Mouse (Mus musculus): ENCODE measurements around the gene Alkbh5. TPM values are rescaled to one million over a fixed set of nuclear protein-coding genes. Genes with fewer than 3 reads are reported as not detected.
"Not testable (repeated sequence)": the region's sequence is repeated elsewhere in the genome, so short reads cannot be mapped to it uniquely, and the experiment has no call there.

Gene Alkbh5
- polyA plus RNA-seq, 1 experiment from 2014 or later = 16.5 TPM

- Histone ChIP-seq H3K4me2 (ENCODE audit: low read length) (no peak overlapping the region), H3K27ac (ENCODE audit: low read depth, low read length) (no peak overlapping the region), H3K4me3 (ENCODE audit: low read length) (no peak overlapping the region), H3K9me3 (ENCODE audit: control insufficient read depth, low read length) (no peaks in the 10 kb centered on the region), H3K27me3 (replicated peaks; ENCODE audit: control insufficient read depth, insufficient read depth, low read length) (no peaks in the 10 kb centered on the region), H3K4me1 (ENCODE audit: control insufficient read depth, insufficient read depth, low read depth, low read length) (no peaks in the 10 kb centered on the region; the same call in 1 of the 2 replicates), H3K9ac (ENCODE audit: low read depth, low read length) (no peak overlapping the region), H3K36me3 (ENCODE audit: control insufficient read depth, insufficient read depth, low read length) (peaks cover 14% of the 10 kb centered on the region)
- WGBS = 7% methylated on average over 3 of the region's 3 CpGs
- ATAC-seq = peak; percentile 42; the same call in 1 of the 2 replicates
Measured at GRCm38 (mm10) chr11:60559342-60559741, 23.2 kb downstream of the Alkbh5 start.

GRCm38 (mm10) chr11:60574006-60574405 is 37.8 kb downstream of the Alkbh5 start:
- H3K4me2 ChIP-seq (ENCODE audit: low read length); H3K36me3 ChIP-seq (ENCODE audit: control insufficient read depth, insufficient read depth, low read length); H3K27me3 ChIP-seq (replicated peaks; ENCODE audit: control insufficient read depth, insufficient read depth, low read length); H3K9ac ChIP-seq (ENCODE audit: low read depth, low read length); H3K9me3 ChIP-seq (ENCODE audit: control insufficient read depth, low read length); H3K27ac ChIP-seq (ENCODE audit: low read depth, low read length); H3K4me1 ChIP-seq (ENCODE audit: control insufficient read depth, insufficient read depth, low read depth, low read length); ATAC-seq; H3K4me3 ChIP-seq (ENCODE audit: low read length): not testable (repeated sequence)
- 69% methylated on average over 9 of the region's 12 CpGs for WGBS

Other genes with a start within 250 kb of the Alkbh5 start
- gene Tom1l2, start 183.5 kb upstream of the Alkbh5 start, polyA plus RNA-seq (2015; fragmentation: Nextera tagmentation; extraction: Ambion mirVana) = 69.2 and 79.3 TPM in 2 replicates
- 6.0 and 7.8 TPM in 2 replicates for gene Drc3, start 183.1 kb upstream of the Alkbh5 start, polyA plus RNA-seq (2015; fragmentation: Nextera tagmentation; extraction: Ambion mirVana)
- gene Gid4, start 119.2 kb upstream of the Alkbh5 start, polyA plus RNA-seq (2015; fragmentation: Nextera tagmentation; extraction: Ambion mirVana) = 22.2 and 24.7 TPM in 2 replicates
- gene Atpaf2, start 117.9 kb upstream of the Alkbh5 start, polyA plus RNA-seq (2015; fragmentation: Nextera tagmentation; extraction: Ambion mirVana) = 45.9 and 47.6 TPM in 2 replicates
- 100 and 101 TPM in 2 replicates for gene Drg2, start 81.8 kb upstream of the Alkbh5 start, polyA plus RNA-seq (2015; fragmentation: Nextera tagmentation; extraction: Ambion mirVana)
- gene Myo15, start 67.0 kb upstream of the Alkbh5 start, polyA plus RNA-seq (2015; fragmentation: Nextera tagmentation; extraction: Ambion mirVana) = 0.26 and 0.40 TPM in 2 replicates
- 42.9 and 52.3 TPM in 2 replicates for gene Llgl1, start 163.3 kb downstream of the Alkbh5 start, polyA plus RNA-seq (2015; fragmentation: Nextera tagmentation; extraction: Ambion mirVana)
- gene Flii, start 190.9 kb downstream of the Alkbh5 start, polyA plus RNA-seq (2015; fragmentation: Nextera tagmentation; extraction: Ambion mirVana) = 73.3 and 84.8 TPM in 2 replicates
- 26.2 and 29.7 TPM in 2 replicates for gene Mief2, start 192.0 kb downstream of the Alkbh5 start, polyA plus RNA-seq (2015; fragmentation: Nextera tagmentation; extraction: Ambion mirVana)
- 7.7 and 9.4 TPM in 2 replicates for gene Top3a, start 241.0 kb downstream of the Alkbh5 start, polyA plus RNA-seq (2015; fragmentation: Nextera tagmentation; extraction: Ambion mirVana)
- gene Smcr8, start 241.1 kb downstream of the Alkbh5 start, polyA plus RNA-seq (2015; fragmentation: Nextera tagmentation; extraction: Ambion mirVana) = 4.8 and 6.7 TPM in 2 replicates